Mouse (Mus musculus) kidney, embryonic 14.5 days (tissue): ENCODE measurements around the gene Pcna. TPM values are rescaled to one million over a fixed set of nuclear protein-coding genes. Genes with fewer than 3 reads are reported as not detected.
A peak's percentile ranks its signal among the peaks of the same experiment; 100 is the strongest.

Experiments used
- ATAC-seq: fragments of 200-750 bp; cut with Nextera tagmentation; 2 replicates; pipeline ENCODE4 v1.8.0; 2017; ENCODE audit warnings: moderate number of reproducible peaks, mild to moderate bottlenecking, moderate TSS enrichment, moderate library complexity; ENCODE audit not compliant: low FRiP score, low TSS enrichment
- H3K27ac ChIP-seq: fragments of 300-500 bp; sonication (generic); 2 replicates; pipeline ENCODE4 v1.5.1; 2014; ENCODE audit warnings: low read depth, mild to moderate bottlenecking, low read length, moderate library complexity, mixed read lengths
- H3K27me3 ChIP-seq: fragments of 300-500 bp; sonication (generic); 2 replicates; pipeline ENCODE4 v1.6.1; 2014; ENCODE audit warnings: mild to moderate bottlenecking, low read length; ENCODE audit not compliant: control insufficient read depth, insufficient read depth
- H3K36me3 ChIP-seq: fragments of 300-500 bp; sonication (generic); 2 replicates; pipeline ENCODE4 v1.6.1; 2014; ENCODE audit warnings: low read length, mixed read lengths; ENCODE audit not compliant: control insufficient read depth, insufficient read depth
- H3K4me1 ChIP-seq: fragments of 300-500 bp; sonication (generic); 2 replicates; pipeline ENCODE4 v1.6.1; 2014; ENCODE audit warnings: low read length, mixed read lengths; ENCODE audit not compliant: control insufficient read depth, insufficient read depth
- H3K4me2 ChIP-seq: fragments of 300-500 bp; sonication (generic); replicated peaks from 2 replicates; pipeline ENCODE4 v1.6.1; 2014; ENCODE audit warnings: low read depth, mild to moderate bottlenecking, low read length
- H3K4me3 ChIP-seq: fragments of 300-500 bp; sonication (generic); 2 replicates; pipeline ENCODE4 v1.5.1; 2014; ENCODE audit warnings: mild to moderate bottlenecking, low read length
- H3K9ac ChIP-seq: fragments of 300-500 bp; sonication (generic); 2 replicates; pipeline ENCODE4 v1.6.1; 2014; ENCODE audit warnings: low read depth, mild to moderate bottlenecking, low read length, moderate library complexity
- H3K9me3 ChIP-seq: fragments of 300-500 bp; sonication (generic); 2 replicates; pipeline ENCODE4 v1.6.1; 2016; ENCODE audit warnings: low read length; ENCODE audit not compliant: control insufficient read depth
- WGBS: fragments of 180-500 bp; shearing (Covaris S2); extraction: QIAGEN DNeasy Blood & Tissue Kit; methylation state at CpG from one replicate; pipeline ENCODE4 v1.1.7; 2014; 5-methylcytosine and 5-hydroxymethylcytosine counted together
- polyA plus RNA-seq: library from polyadenylated mRNA; unstranded; fragments of >200 nt; fragmentation: Nextera tagmentation; extraction: Ambion mirVana; gene quantifications from 2 replicates; pipeline ENCODE4 v1.2.1, GENCODE M21; 2014

Gene Pcna
- polyA plus RNA-seq, 1 experiment from 2014 or later: 339 TPM

DNA sequence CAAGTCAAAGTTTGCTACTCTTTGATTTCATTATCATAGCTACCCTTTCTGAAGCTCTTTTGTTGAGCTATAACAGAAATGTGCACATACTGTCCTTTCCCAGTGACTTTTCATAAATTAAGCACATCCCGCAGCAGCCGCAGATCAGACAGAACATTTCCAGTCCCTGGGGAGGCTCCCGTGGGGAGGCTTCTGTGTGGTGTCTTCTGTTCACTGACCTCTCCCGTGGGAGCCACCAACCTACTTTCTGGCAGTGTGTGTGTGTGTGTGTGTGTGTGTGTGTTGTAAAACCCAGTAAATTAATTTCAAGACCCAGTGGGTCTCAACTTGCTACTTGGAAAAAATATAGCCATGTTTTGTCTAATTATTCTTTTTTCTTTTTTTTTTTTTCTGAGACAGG is 26.9 kb upstream of the Pcna start:
- Histone ChIP-seq H3K4me2 (no peak overlapping the region), H3K9me3 (no peaks in the 10 kb centered on the region), H3K36me3 (no peaks in the 10 kb centered on the region), H3K4me3 (no peak overlapping the region), H3K27ac (no peak overlapping the region), H3K9ac (no peak overlapping the region), H3K4me1 (peaks cover 24% of the 10 kb centered on the region), H3K27me3 (no peaks in the 10 kb centered on the region)
- no peak for ATAC-seq
- whole genome bisulfite sequencing: 56% methylated on average over 4 of the region's 4 CpGs

DNA sequence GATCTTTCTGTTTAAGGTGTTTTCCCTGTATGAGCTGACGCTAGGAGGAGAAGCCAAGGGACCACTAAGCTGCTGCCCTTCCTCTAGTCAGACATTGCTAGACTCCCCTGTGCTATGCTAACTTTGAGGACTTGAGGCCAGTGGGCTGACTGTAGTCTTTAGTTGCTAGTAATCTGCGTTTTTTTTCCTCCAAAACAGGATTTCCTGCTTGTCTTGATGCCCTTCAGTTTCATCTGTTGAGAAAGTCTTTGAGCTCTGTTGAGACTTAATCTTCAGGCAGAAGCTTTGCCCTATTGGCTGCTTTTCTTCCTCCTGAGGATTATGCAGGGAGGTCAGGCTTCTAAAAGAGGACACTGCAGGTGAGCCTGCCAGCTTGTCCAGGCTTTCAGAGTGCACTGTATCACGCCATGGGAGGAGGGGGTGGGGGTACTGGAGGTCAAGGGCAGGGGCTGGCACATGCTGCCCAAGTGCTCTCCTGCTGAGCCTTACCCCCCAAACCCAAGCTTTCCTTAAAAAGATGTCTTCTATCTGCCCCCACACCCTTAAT is 26.3 kb upstream of the Pcna start:
- no peak for ATAC-seq
- Histone ChIP-seq H3K27me3 (no peaks in the 10 kb centered on the region), H3K4me3 (no peak overlapping the region), H3K9me3 (no peaks in the 10 kb centered on the region), H3K4me1 (peaks cover 24% of the 10 kb centered on the region), H3K27ac (no peak overlapping the region), H3K36me3 (no peaks in the 10 kb centered on the region), H3K9ac (no peak overlapping the region), H3K4me2 (no peak overlapping the region)
- 58% methylated on average over 3 of the region's 3 CpGs for WGBS

DNA sequence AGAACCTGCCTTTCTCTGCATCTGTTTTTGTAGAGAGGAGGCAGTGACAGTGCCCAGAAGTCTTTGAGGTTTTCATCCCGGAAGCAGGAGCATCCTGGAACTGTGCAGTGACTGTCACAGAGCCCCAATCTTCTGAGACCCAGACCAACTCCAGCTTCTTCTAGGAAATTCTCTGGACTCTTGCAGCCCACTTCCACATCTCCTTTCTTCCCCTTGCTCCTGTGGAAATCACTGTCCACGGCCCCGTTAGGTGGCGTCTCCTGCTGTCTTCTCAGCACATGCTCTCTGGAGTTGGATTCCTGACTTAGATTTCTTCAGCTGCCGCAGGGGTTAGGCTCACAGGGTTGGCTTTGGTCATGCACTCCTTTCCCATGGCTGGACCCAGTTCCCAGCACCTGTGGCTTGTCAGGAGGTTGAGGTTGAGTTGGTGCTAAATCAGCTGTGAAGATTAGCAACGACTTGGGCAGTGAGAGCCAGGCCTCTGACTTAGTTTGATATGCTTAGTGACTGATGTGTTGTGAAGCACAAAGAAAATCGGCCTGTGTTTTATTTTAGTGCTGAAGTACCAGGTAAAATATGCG is 25.2 kb upstream of the Pcna start:
- 46% methylated on average over 8 of the region's 8 CpGs for WGBS
- Histone ChIP-seq H3K9me3 (no peaks in the 10 kb centered on the region; the same call in 1 of the 2 replicates), H3K27me3 (no peaks in the 10 kb centered on the region), H3K4me2 (no peak overlapping the region), H3K4me1 (peaks cover 24% of the 10 kb centered on the region), H3K27ac (peak overlapping the region; percentile 6; the same call in 1 of the 2 replicates), H3K36me3 (no peaks in the 10 kb centered on the region), H3K4me3 (no peak overlapping the region), H3K9ac (no peak overlapping the region)
- ATAC-seq: peak; percentile 68; the same call in 1 of the 2 replicates

DNA sequence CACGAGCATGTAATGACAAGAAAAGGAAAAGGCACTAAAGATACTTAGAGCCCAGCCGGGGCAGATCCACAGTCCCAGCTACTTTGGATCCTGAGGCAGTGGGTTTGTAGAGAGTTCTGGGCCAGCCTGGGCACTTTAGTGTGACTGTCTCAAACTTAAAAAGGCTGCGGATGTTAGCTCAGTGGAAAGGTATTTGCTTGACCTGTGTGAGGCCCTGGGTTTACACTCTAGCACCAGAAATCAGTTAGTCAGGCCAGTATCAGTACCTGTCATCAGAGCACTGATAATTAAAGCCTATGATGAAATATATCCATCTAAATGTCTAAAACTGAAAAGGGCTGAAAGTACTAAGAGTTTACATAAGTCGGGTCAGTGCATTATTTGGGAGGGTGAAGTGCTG is 23.1 kb upstream of the Pcna start:
- peaks cover 5% of the 10 kb centered on the region; the same call in 1 of the 2 replicates for H3K4me1 ChIP-seq
- whole genome bisulfite sequencing: 72% methylated on average over 4 of the region's 4 CpGs
- H3K36me3 ChIP-seq: no peaks in the 10 kb centered on the region
- no peaks in the 10 kb centered on the region for H3K27me3 ChIP-seq
- H3K9me3 ChIP-seq: no peaks in the 10 kb centered on the region; the same call in 1 of the 2 replicates
- no peak overlapping the region for H3K27ac ChIP-seq
- no peak overlapping the region for H3K4me3 ChIP-seq
- no peak for ATAC-seq
- no peak overlapping the region for H3K9ac ChIP-seq
- H3K4me2 ChIP-seq: no peak overlapping the region

DNA sequence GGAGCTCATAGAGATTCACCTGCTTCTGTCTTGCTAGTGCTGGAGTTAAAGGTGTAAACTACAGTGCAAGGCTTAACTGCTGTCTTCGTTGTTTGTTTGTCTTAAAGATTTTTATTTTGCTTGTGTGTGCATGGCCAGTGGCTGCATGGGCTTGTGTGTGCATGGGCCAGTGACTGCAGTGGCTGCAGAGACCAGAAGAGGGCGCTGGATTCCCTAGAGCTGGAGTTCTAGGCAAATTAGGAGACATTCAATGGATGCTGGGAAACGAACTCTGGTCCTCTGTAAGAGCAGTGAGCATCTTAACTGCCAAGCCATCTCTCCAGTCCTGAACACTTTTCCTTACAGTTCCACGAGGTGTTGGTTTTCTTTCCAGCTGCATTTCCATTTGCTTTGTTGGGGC is 22.4 kb upstream of the Pcna start:
- H3K4me1 ChIP-seq: peaks cover 5% of the 10 kb centered on the region; the same call in 1 of the 2 replicates
- no peak for ATAC-seq
- 80% methylated on average over 4 of the region's 4 CpGs for WGBS
- H3K27ac ChIP-seq: no peak overlapping the region
- H3K4me2 ChIP-seq: no peak overlapping the region
- H3K27me3 ChIP-seq: no peaks in the 10 kb centered on the region
- H3K9me3 ChIP-seq: no peaks in the 10 kb centered on the region; the same call in 1 of the 2 replicates
- no peak overlapping the region for H3K4me3 ChIP-seq
- no peaks in the 10 kb centered on the region for H3K36me3 ChIP-seq
- no peak overlapping the region for H3K9ac ChIP-seq

DNA sequence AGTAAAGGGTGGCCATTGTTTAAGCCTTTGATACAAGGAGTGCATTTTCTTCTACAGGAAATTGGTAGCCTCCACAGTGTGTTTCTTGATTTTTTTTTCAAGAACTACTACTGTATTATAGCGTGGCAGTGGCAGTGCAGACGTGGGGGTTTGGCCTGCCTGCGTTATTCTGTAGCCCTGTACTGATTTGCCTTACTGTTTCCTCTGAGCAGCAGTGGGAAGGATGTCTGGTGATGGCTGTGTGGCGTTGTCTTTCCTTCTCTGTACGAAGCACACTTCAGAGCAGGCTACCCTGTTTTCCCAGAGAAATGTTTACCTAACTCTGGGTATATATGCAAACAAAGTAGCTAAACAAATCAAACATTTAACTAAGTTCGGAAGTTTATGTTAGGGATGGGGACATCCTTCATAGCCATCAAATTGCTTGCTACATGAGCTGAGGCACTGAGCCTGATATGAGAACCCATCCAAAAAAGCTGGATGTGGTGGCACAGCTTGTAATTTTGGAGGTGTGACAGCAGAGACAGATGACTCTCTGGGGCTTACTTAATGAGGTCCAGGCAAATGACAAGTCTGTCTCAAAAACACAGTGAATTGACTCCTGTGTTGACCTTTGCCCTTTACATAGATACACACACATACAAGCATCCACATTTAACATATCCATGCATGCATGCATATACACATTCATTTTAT is 19.7 kb upstream of the Pcna start:
- Histone ChIP-seq H3K36me3 (no peaks in the 10 kb centered on the region), H3K4me1 (no peaks in the 10 kb centered on the region), H3K9me3 (no peaks in the 10 kb centered on the region; the same call in 1 of the 2 replicates), H3K9ac (no peak overlapping the region), H3K4me3 (no peak overlapping the region), H3K27ac (no peak overlapping the region), H3K27me3 (no peaks in the 10 kb centered on the region), H3K4me2 (no peak overlapping the region)
- 68% methylated on average over 6 of the region's 6 CpGs for WGBS
- ATAC-seq: no peak

DNA sequence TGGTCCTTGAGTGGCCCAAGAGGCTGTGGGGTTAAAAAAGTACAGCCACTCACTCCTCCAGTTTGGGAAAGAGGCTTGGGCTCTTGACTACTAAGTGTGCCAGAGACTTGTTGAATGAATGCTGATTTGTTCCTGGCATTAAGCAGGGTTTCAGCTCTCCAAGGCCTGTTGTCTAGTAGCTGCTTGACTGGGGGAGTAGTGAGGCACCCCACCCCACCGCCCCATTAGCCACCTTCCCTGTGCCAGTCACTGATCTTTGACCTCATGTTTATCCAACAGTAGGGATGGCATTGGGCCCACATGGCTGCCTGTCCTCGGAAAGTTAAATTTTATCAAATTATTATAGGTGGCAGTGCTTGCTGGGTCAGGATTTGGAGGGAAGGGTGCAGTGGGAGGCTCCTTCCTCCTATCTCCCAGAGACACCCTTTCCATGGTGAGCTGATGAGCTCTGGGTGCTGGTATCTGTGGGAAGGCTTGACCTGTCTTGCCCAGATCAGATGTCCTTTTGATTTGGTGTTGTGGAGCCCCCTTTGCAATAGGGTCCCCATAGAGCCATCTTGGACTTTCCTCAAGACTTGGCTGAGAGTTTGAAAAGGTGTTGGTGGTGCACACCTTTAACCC is 17.3 kb upstream of the Pcna start:
- H3K9me3 ChIP-seq: no peaks in the 10 kb centered on the region; the same call in 1 of the 2 replicates
- H3K4me1 ChIP-seq: no peaks in the 10 kb centered on the region
- H3K27me3 ChIP-seq: no peaks in the 10 kb centered on the region
- H3K27ac ChIP-seq: no peak overlapping the region
- WGBS: 82% methylated on average over 2 of the region's 2 CpGs
- no peak overlapping the region for H3K4me3 ChIP-seq
- no peaks in the 10 kb centered on the region for H3K36me3 ChIP-seq
- H3K9ac ChIP-seq: no peak overlapping the region
- ATAC-seq: no peak
- no peak overlapping the region for H3K4me2 ChIP-seq

DNA sequence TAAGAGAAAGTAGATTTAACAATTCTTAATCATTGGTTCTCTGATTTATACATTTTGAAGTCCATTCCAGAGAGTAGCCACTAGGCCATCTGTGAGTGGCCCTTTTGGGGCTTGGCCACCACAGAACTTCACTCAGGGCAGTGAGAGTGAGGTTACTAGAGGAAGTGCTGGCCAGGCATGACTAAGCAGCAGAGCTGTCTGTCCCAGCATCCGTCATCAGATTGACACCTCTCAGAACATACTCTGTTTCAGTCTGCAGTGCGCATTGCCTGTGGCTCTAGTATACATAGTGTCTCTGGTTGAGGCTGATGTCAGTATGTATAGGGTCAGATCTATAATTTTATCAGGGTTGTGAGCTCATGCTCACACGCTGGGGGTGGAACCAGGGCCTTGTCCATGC is 16.1 kb upstream of the Pcna start:
- H3K4me3 ChIP-seq: no peak overlapping the region
- no peaks in the 10 kb centered on the region for H3K27me3 ChIP-seq
- peaks cover 7% of the 10 kb centered on the region; the same call in 1 of the 2 replicates for H3K4me1 ChIP-seq
- 85% methylated on average over 3 of the region's 3 CpGs for WGBS
- no peak overlapping the region for H3K4me2 ChIP-seq
- no peak overlapping the region for H3K27ac ChIP-seq
- H3K9ac ChIP-seq: no peak overlapping the region
- peak; percentile 56; the same call in 1 of the 2 replicates for ATAC-seq
- no peaks in the 10 kb centered on the region; the same call in 1 of the 2 replicates for H3K9me3 ChIP-seq
- no peaks in the 10 kb centered on the region for H3K36me3 ChIP-seq

DNA sequence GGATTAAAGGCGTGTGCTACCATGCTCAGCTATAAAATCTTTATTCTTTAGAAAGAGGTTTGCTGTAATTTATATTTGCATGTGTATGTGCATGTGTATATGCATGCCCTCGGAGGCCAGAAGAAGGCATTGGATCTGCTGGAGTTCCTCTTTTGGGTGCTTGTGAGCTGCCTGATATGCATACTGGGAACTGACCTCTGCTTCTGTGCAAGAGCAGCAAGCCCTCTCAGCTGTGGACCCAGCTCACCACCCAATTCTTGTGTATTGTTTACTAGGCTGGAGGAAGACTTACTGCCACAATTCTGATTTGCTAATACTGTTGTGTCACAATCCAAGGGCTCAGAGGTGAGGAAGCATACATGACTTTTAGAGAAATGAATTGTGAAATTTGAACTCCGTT is 13.0 kb upstream of the Pcna start:
- no peak for ATAC-seq

More for the DNA sequence above, 13.0 kb upstream of the Pcna start:
- Histone ChIP-seq H3K4me1 (peaks cover 12% of the 10 kb centered on the region; the same call in 1 of the 2 replicates), H3K4me3 (no peak overlapping the region), H3K27ac (no peak overlapping the region), H3K27me3 (no peaks in the 10 kb centered on the region), H3K9me3 (no peaks in the 10 kb centered on the region), H3K9ac (no peak overlapping the region), H3K36me3 (no peaks in the 10 kb centered on the region), H3K4me2 (no peak overlapping the region)
- WGBS: 96% methylated on average over 3 of the region's 3 CpGs
